Comparison of ENCODE assay signal across 26 mouse cellular contexts in the genomic region with DNA sequence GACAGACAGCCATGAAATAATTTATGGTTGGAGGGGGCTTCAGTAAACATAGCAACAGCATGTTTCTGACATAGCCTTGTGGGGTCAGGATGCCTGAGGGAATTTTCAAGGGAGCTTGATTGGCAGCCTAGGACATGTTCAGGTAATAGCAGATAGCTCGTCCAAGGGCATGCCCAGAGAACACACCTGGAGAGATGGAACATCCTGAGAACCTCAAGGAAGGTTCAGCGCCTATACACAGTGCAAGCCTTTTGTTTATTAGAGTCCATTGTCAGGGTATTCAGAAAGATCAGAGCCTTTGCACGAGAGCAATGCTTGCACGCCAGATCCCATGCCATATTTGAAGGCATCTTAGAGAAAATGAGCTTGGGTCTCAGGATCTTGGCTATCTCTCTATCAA. TPM values are rescaled to one million over a fixed set of nuclear protein-coding genes. Genes with fewer than 3 reads are reported as not detected.
DNase-seq lines count a peak whose midpoint lies in the region; ATAC-seq lines count a peak whose summit lies in the region.
"Had no signal": no experiment of that assay in that cellular context is flagged by ENCODE, and none has a peak within 500 bp of the region (broad histone marks: within the 10 kb centered on the region; RNA-seq: fewer than 3 reads in every experiment).

No protein-coding gene starts in this region.

- no peaks in the 10 kb centered on the region for H3K36me3 ChIP-seq in midbrain, embryonic 11.5 days (ENCODE audit: control insufficient read depth, insufficient read depth, low read length)
- no peaks in the 10 kb centered on the region for H3K36me3 ChIP-seq in midbrain, embryonic 10.5 days
- no peaks in the 10 kb centered on the region for H3K36me3 ChIP-seq in midbrain, embryonic 14.5 days (ENCODE audit: control insufficient read depth, insufficient read depth, low read length)
- no peaks in the 10 kb centered on the region for H3K36me3 ChIP-seq in midbrain, embryonic 16.5 days (ENCODE audit: control insufficient read depth, insufficient read depth, low read length)
- H3K36me3 ChIP-seq: G1E had no signal

- peak; percentile 66 for DNase-seq in heart, adult 11 months
- no peak for DNase-seq in heart, adult 8-10 months (ENCODE audit: low spot score)
- DNase-seq in midbrain, embryonic 11.5 days (ENCODE audit: low spot score, missing footprints): peak; percentile 53
- DNase-seq in midbrain, embryonic 10.5 days (ENCODE audit: low spot score): no peak
- no peak for DNase-seq in midbrain, embryonic 14.5 days
- DNase-seq: adrenal gland, adult 2 months; adrenal gland, adult 8-10 months; adrenal gland, postnatal 10 days; adrenal gland, postnatal 14 days; adrenal gland, postnatal 25 days; adrenal gland, postnatal 36 days; B cell, adult 2 months; cerebellum, adult 11 months; cerebellum, adult 11-12 months; cerebellum, adult 18-20 months had no signal

- H3K9ac ChIP-seq in midbrain, embryonic 11.5 days (ENCODE audit: low read length): no peak overlapping the region
- no peak overlapping the region for H3K9ac ChIP-seq in midbrain, embryonic 14.5 days (replicated peaks; ENCODE audit: low read length)
- no peak overlapping the region for H3K9ac ChIP-seq in midbrain, embryonic 16.5 days (ENCODE audit: low read depth, low read length)

- no peaks in the 10 kb centered on the region for H3K27me3 ChIP-seq in midbrain, embryonic 11.5 days (ENCODE audit: control insufficient read depth, insufficient read depth, low read length)
- no peaks in the 10 kb centered on the region for H3K27me3 ChIP-seq in midbrain, embryonic 10.5 days (ENCODE audit: low read depth, poor library complexity, severe bottlenecking)
- H3K27me3 ChIP-seq in midbrain, embryonic 14.5 days (ENCODE audit: control insufficient read depth, insufficient read depth, low read length): no peaks in the 10 kb centered on the region
- H3K27me3 ChIP-seq in midbrain, embryonic 16.5 days (ENCODE audit: control insufficient read depth, insufficient read depth, low read depth, low read length): no peaks in the 10 kb centered on the region
- H3K27me3 ChIP-seq: CH12.LX, Patski had no signal

- no peak overlapping the region for H3K4me2 ChIP-seq in midbrain, embryonic 11.5 days
- H3K4me2 ChIP-seq in midbrain, embryonic 14.5 days (ENCODE audit: low read length): no peak overlapping the region
- no peak overlapping the region for H3K4me2 ChIP-seq in midbrain, embryonic 16.5 days (ENCODE audit: low read length)

- 90% methylated on average over 4 of the region's 4 CpGs for WGBS in midbrain, embryonic 11.5 days
- 91% methylated on average over 4 of the region's 4 CpGs for WGBS in midbrain, embryonic 10.5 days
- WGBS in midbrain, embryonic 14.5 days: 94% methylated on average over 4 of the region's 4 CpGs
- WGBS in midbrain, embryonic 16.5 days: 95% methylated on average over 4 of the region's 4 CpGs

- H3K4me1 ChIP-seq in midbrain, embryonic 11.5 days (ENCODE audit: control insufficient read depth, insufficient read depth, low read length): no peaks in the 10 kb centered on the region
- peaks cover 12% of the 10 kb centered on the region for H3K4me1 ChIP-seq in midbrain, embryonic 10.5 days
- no peaks in the 10 kb centered on the region for H3K4me1 ChIP-seq in midbrain, embryonic 14.5 days (ENCODE audit: control insufficient read depth, insufficient read depth, low read length)
- H3K4me1 ChIP-seq in midbrain, embryonic 16.5 days (ENCODE audit: control insufficient read depth, insufficient read depth, low read length): no peaks in the 10 kb centered on the region; the same call in 1 of the 2 replicates

- no peak for ATAC-seq in midbrain, embryonic 11.5 days (ENCODE audit: low FRiP score)
- 0 out of 2 replicates have a peak, but pooled peaks have one; percentile 15 for ATAC-seq in midbrain, embryonic 14.5 days (ENCODE audit: low FRiP score, low TSS enrichment)
- ATAC-seq in midbrain, embryonic 16.5 days: no peak
- ATAC-seq: activated CD4-positive, CD25-positive, alpha-beta regulatory T cell, adult 4 months; CD4-positive, CD25-positive, alpha-beta regulatory T cell, adult 4 months; Patski had no signal

- H3K4me3 ChIP-seq in midbrain, embryonic 11.5 days (ENCODE audit: low read depth, low read length): no peak overlapping the region
- H3K4me3 ChIP-seq in midbrain, embryonic 10.5 days: no peak overlapping the region
- H3K4me3 ChIP-seq in midbrain, embryonic 14.5 days (replicated peaks; ENCODE audit: low read depth, low read length): no peak overlapping the region
- H3K4me3 ChIP-seq in midbrain, embryonic 16.5 days (ENCODE audit: low read depth, low read length): no peak overlapping the region

- H3K27ac ChIP-seq in midbrain, embryonic 11.5 days (ENCODE audit: low read depth, low read length): no peak overlapping the region
- H3K27ac ChIP-seq in midbrain, embryonic 10.5 days (replicated peaks): no peak overlapping the region
- no peak overlapping the region for H3K27ac ChIP-seq in midbrain, embryonic 14.5 days (replicated peaks; ENCODE audit: low read depth, low read length)
- no peak overlapping the region for H3K27ac ChIP-seq in midbrain, embryonic 16.5 days (ENCODE audit: low read length)

- H3K9me3 ChIP-seq in midbrain, embryonic 11.5 days (ENCODE audit: control insufficient read depth, low read length): no peaks in the 10 kb centered on the region
- H3K9me3 ChIP-seq in midbrain, embryonic 10.5 days (replicated peaks): no peaks in the 10 kb centered on the region
- H3K9me3 ChIP-seq in midbrain, embryonic 14.5 days (ENCODE audit: control insufficient read depth, low read length): no peaks in the 10 kb centered on the region
- H3K9me3 ChIP-seq in midbrain, embryonic 16.5 days (replicated peaks; ENCODE audit: control insufficient read depth, low read length, poor library complexity, severe bottlenecking): no peaks in the 10 kb centered on the region
- H3K9me3 ChIP-seq: G1E had no signal

RNA-seq across cellular contexts. Expression of gene Scp2d1, which starts 47.8 kb away (rescaled TPM):
- total RNA-seq in heart, adult 8-10 months (2022): not detected
- not detected in 2 replicates for polyA plus RNA-seq in midbrain, embryonic 11.5 days (2014; fragmentation: Nextera tagmentation; extraction: Ambion mirVana)
- not detected in 2 replicates for polyA plus RNA-seq in midbrain, embryonic 10.5 days (2016; fragmentation: Nextera tagmentation; extraction: Ambion mirVana)
- not detected in 2 replicates for polyA plus RNA-seq in midbrain, embryonic 14.5 days (2014; fragmentation: Nextera tagmentation; extraction: Ambion mirVana)
- not detected in 2 replicates for polyA plus RNA-seq in midbrain, embryonic 16.5 days (2015; fragmentation: Nextera tagmentation; extraction: Ambion mirVana)
- total RNA-seq: adrenal gland, adult 18-20 months; adrenal gland, adult 2 months; adrenal gland, adult 8-10 months; adrenal gland, postnatal 10 days; adrenal gland, postnatal 14 days; adrenal gland, postnatal 25 days; adrenal gland, postnatal 36 days; adrenal gland, postnatal 4 days; CH12.LX; G1E; MEL had no signal
- polyA plus RNA-seq: activated CD4-positive, CD25-positive, alpha-beta regulatory T cell, adult 4 months; adrenal gland, adult 2 months; brain, embryonic 14.5 days; C2C12; CD4-positive, CD25-positive, alpha-beta regulatory T cell, adult 4 months; G1E; Patski had no signal

Comparison
In these comparisons a context has a peak if more than half of its experiments do, and no peak if none do; other contexts are left out.
1. DNase-seq: peak in heart, adult 11 months (single experiment) and midbrain, embryonic 11.5 days (single experiment); none in heart, adult 8-10 months (single experiment), midbrain, embryonic 10.5 days (single experiment) and midbrain, embryonic 14.5 days (single experiment).